Mouse (Mus musculus): ENCODE data around the gene Lrrfip2. TPM values are rescaled to one million over a fixed set of nuclear protein-coding genes. Genes with fewer than 3 reads are reported as not detected.

Gene Lrrfip2
- polyA plus RNA-seq, 1 experiment: 135 TPM

- Histone ChIP-seq H3K4me3 (ENCODE audit: control insufficient read depth, low read depth, low read length) (no peak overlapping the region), H3K27me3 (ENCODE audit: control insufficient read depth, insufficient read depth, low read length) (no peaks in the 10 kb centered on the region), H3K36me3 (ENCODE audit: control insufficient read depth, insufficient read depth, low read length) (peaks cover 3% of the 10 kb centered on the region), H3K4me1 (ENCODE audit: control insufficient read depth, insufficient read depth, low read length) (no peaks in the 10 kb centered on the region), H3K27ac (ENCODE audit: control insufficient read depth, insufficient read depth, low read depth, low read length) (no peak overlapping the region)
- TF ChIP-seq CTCF (IDR thresholded peaks at IDR 0.05; ENCODE audit: control insufficient read depth, insufficient read depth, insufficient replicate concordance, low read depth, low read length) (no peak), POLR2A (IDR thresholded peaks at IDR 0.05; ENCODE audit: control insufficient read depth, low read depth, low read length) (no peak)
Measured at GRCm38 (mm10) chr9:111213501-111213900, 96.1 kb downstream of the Lrrfip2 start.

- no peak overlapping the region for H3K4me3 ChIP-seq (ENCODE audit: control insufficient read depth, low read depth, low read length)
Measured at GRCm38 (mm10) chr9:111216424-111216823, 99.0 kb downstream of the Lrrfip2 start.

DNA sequence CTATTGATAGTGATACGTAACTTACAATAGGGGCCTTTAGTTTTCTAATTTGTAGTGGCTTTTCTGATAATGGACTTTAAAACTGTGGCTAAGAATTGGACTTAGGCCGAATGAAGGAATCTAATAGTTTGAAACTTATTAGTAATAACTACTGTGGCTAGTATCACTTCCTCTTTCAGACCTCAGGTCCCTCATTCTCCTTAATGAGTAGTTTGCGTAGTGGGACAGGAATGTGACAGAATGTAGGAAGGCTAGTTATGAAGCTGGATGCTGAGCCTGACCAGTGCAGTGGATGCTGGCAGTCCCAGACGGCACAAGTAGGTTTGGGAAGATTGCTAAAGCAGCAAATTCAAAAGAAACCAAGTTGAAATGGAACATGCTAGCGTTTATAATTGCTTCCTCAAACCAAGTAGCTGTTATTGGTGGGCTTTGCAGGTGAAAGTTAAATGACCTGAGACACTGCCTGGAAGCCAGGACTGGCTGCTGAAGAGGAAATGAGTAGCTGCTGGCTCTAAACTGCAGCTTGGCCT is 103.2 kb downstream of the Lrrfip2 start:
- H3K36me3 ChIP-seq (ENCODE audit: control insufficient read depth, insufficient read depth, low read length): no peaks in the 10 kb centered on the region; the same call in 1 of the 2 replicates
- H3K4me3 ChIP-seq (ENCODE audit: control insufficient read depth, low read depth, low read length): no peak overlapping the region
- H3K27me3 ChIP-seq (ENCODE audit: control insufficient read depth, insufficient read depth, low read length): no peaks in the 10 kb centered on the region
- H3K4me1 ChIP-seq (ENCODE audit: control insufficient read depth, insufficient read depth, low read length): no peaks in the 10 kb centered on the region
- no peak overlapping the region for H3K27ac ChIP-seq (ENCODE audit: control insufficient read depth, insufficient read depth, low read depth, low read length)
- TF ChIP-seq CTCF (IDR thresholded peaks at IDR 0.05; ENCODE audit: control insufficient read depth, insufficient read depth, insufficient replicate concordance, low read depth, low read length): no peak
- no peak for TF ChIP-seq POLR2A (IDR thresholded peaks at IDR 0.05; ENCODE audit: control insufficient read depth, low read depth, low read length)

More at GRCm38 (mm10) chr9:111216424-111216823, 99.0 kb downstream of the Lrrfip2 start:
- peaks cover 3% of the 10 kb centered on the region for H3K36me3 ChIP-seq (ENCODE audit: control insufficient read depth, insufficient read depth, low read length)
- H3K27ac ChIP-seq (ENCODE audit: control insufficient read depth, insufficient read depth, low read depth, low read length): no peak overlapping the region
- H3K27me3 ChIP-seq (ENCODE audit: control insufficient read depth, insufficient read depth, low read length): no peaks in the 10 kb centered on the region
- TF ChIP-seq POLR2A (IDR thresholded peaks at IDR 0.05; ENCODE audit: control insufficient read depth, low read depth, low read length): no peak
- TF ChIP-seq CTCF (IDR thresholded peaks at IDR 0.05; ENCODE audit: control insufficient read depth, insufficient read depth, insufficient replicate concordance, low read depth, low read length): no peak
- H3K4me1 ChIP-seq (ENCODE audit: control insufficient read depth, insufficient read depth, low read length): no peaks in the 10 kb centered on the region

DNA sequence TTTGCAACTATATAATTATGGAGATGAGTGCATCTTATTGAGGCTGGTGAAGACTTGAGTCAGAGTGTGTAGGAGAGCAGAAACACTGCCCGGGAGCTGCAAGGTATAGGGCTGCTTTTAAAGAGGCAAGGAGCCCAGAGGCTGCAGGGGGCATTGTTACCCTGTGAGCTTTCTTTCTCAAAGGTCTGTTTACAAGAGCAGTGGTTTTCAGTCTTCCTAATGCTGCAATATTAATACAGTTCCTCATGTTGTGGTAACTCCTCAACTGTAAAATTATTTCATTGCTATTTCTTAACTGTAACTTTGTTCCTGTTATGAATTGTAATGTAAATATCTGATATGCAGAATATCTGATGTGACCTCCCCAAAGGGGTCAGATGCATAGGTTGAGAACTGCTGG is 104.2 kb downstream of the Lrrfip2 start:
- no peaks in the 10 kb centered on the region for H3K27me3 ChIP-seq (ENCODE audit: control insufficient read depth, insufficient read depth, low read length)
- TF ChIP-seq CTCF (IDR thresholded peaks at IDR 0.05; ENCODE audit: control insufficient read depth, insufficient read depth, insufficient replicate concordance, low read depth, low read length): no peak
- TF ChIP-seq POLR2A (IDR thresholded peaks at IDR 0.05; ENCODE audit: control insufficient read depth, low read depth, low read length): no peak
- H3K4me1 ChIP-seq (ENCODE audit: control insufficient read depth, insufficient read depth, low read length): no peaks in the 10 kb centered on the region
- H3K36me3 ChIP-seq (ENCODE audit: control insufficient read depth, insufficient read depth, low read length): no peaks in the 10 kb centered on the region; the same call in 1 of the 2 replicates
- H3K4me3 ChIP-seq (ENCODE audit: control insufficient read depth, low read depth, low read length): no peak overlapping the region
- no peak overlapping the region for H3K27ac ChIP-seq (ENCODE audit: control insufficient read depth, insufficient read depth, low read depth, low read length)

GRCm38 (mm10) chr9:111223406-111223805 is 106.0 kb downstream of the Lrrfip2 start:
- no peaks in the 10 kb centered on the region for H3K27me3 ChIP-seq (ENCODE audit: control insufficient read depth, insufficient read depth, low read length)
- H3K4me3 ChIP-seq (ENCODE audit: control insufficient read depth, low read depth, low read length): no peak overlapping the region
- H3K4me1 ChIP-seq (ENCODE audit: control insufficient read depth, insufficient read depth, low read length): no peaks in the 10 kb centered on the region
- H3K36me3 ChIP-seq (ENCODE audit: control insufficient read depth, insufficient read depth, low read length): no peaks in the 10 kb centered on the region; the same call in 1 of the 2 replicates
- TF ChIP-seq CTCF (IDR thresholded peaks at IDR 0.05; ENCODE audit: control insufficient read depth, insufficient read depth, insufficient replicate concordance, low read depth, low read length) (no peak), POLR2A (IDR thresholded peaks at IDR 0.05; ENCODE audit: control insufficient read depth, low read depth, low read length) (no peak)
- no peak overlapping the region for H3K27ac ChIP-seq (ENCODE audit: control insufficient read depth, insufficient read depth, low read depth, low read length)

DNA sequence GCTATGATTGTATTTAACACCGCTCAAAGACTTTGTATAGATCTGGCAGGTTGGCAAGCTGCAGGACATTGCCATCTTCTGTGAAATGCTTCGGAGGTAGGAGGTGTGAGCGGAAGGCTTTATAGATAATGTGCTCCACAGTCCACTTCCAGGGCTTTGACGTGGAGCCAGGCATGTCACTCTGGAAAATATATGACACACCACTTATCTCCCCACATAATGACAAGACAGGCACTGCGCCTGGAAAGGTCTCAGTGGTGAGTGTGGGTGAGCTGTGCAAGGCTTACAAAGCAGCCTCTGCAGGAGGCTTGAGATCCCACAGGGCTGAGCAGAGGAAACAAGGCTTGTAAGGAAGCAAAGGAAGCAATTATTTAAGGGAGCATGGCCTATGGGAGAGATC is 111.1 kb downstream of the Lrrfip2 start:
- H3K27ac ChIP-seq (ENCODE audit: control insufficient read depth, insufficient read depth, low read depth, low read length): no peak overlapping the region
- TF ChIP-seq CTCF (IDR thresholded peaks at IDR 0.05; ENCODE audit: control insufficient read depth, insufficient read depth, insufficient replicate concordance, low read depth, low read length) (no peak), POLR2A (IDR thresholded peaks at IDR 0.05; ENCODE audit: control insufficient read depth, low read depth, low read length) (no peak)
- no peaks in the 10 kb centered on the region for H3K27me3 ChIP-seq (ENCODE audit: control insufficient read depth, insufficient read depth, low read length)
- no peaks in the 10 kb centered on the region for H3K4me1 ChIP-seq (ENCODE audit: control insufficient read depth, insufficient read depth, low read length)
- no peak overlapping the region for H3K4me3 ChIP-seq (ENCODE audit: control insufficient read depth, low read depth, low read length)
- peaks cover 2% of the 10 kb centered on the region for H3K36me3 ChIP-seq (ENCODE audit: control insufficient read depth, insufficient read depth, low read length)

DNA sequence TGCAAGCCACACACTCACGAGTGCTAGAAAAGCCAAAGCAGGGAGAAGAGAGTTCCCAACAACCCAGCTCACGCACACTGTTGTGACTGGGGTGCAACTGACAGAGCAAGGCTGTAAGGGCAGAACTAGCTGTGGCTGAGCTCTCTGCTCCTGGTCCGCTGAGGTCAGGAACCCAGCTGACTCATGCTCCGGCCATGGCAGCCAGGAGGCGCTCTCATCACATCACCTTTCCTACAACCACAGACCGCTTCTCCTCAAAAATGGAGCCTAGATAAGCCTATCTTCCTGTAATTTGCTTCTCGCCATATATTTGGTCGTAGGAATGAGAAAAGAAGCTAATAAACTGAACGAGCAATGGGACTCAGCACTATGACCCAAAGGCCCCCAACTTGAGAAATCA is 117.3 kb downstream of the Lrrfip2 start:
- 0 out of 2 replicates have a peak, but pooled peaks cover 1% of the 10 kb centered on the region for H3K36me3 ChIP-seq (ENCODE audit: control insufficient read depth, insufficient read depth, low read length)
- H3K4me3 ChIP-seq (ENCODE audit: control insufficient read depth, low read depth, low read length): no peak overlapping the region
- TF ChIP-seq POLR2A (IDR thresholded peaks at IDR 0.05; ENCODE audit: control insufficient read depth, low read depth, low read length): no peak
- no peaks in the 10 kb centered on the region for H3K4me1 ChIP-seq (ENCODE audit: control insufficient read depth, insufficient read depth, low read length)
- no peaks in the 10 kb centered on the region for H3K27me3 ChIP-seq (ENCODE audit: control insufficient read depth, insufficient read depth, low read length)
- H3K27ac ChIP-seq (ENCODE audit: control insufficient read depth, insufficient read depth, low read depth, low read length): no peak overlapping the region

DNA sequence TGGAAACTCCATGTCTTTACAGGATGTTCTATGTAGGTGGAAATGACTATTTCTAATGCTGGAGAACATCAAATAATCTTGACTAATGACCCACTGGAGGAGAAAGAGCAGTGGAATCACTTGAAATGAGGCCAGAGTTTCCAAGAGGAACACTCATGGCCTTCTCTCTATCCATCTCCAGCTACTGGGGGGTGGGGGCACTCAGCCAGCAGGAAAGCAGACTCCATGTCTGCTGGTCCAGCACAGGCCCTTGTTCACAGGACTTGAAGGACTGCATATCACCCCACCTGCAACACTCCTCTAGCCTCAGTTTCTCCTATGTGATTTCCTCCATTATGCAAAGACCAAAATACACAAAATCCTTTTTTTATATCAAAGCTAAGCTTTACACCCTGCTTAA is 120.3 kb downstream of the Lrrfip2 start:
- Histone ChIP-seq H3K4me3 (ENCODE audit: control insufficient read depth, low read depth, low read length) (no peak overlapping the region), H3K27me3 (ENCODE audit: control insufficient read depth, insufficient read depth, low read length) (no peaks in the 10 kb centered on the region), H3K27ac (ENCODE audit: control insufficient read depth, insufficient read depth, low read depth, low read length) (no peak overlapping the region), H3K4me1 (ENCODE audit: control insufficient read depth, insufficient read depth, low read length) (no peaks in the 10 kb centered on the region), H3K36me3 (ENCODE audit: control insufficient read depth, insufficient read depth, low read length) (peaks cover 4% of the 10 kb centered on the region; the same call in 1 of the 2 replicates)
- TF ChIP-seq POLR2A (IDR thresholded peaks at IDR 0.05; ENCODE audit: control insufficient read depth, low read depth, low read length): no peak
- no peak for TF ChIP-seq CTCF (IDR thresholded peaks at IDR 0.05; ENCODE audit: control insufficient read depth, insufficient read depth, insufficient replicate concordance, low read depth, low read length)

Measured in testis, adult 2 months (tissue).